Mouse (Mus musculus) thymus, postnatal 4 days (tissue): ENCODE measurements around the gene Daxx.

Experiments
- DNase-seq: peaks from one replicate; pipeline ENCODE4 v3.0.0; 2021

Daxx gene

DNA sequence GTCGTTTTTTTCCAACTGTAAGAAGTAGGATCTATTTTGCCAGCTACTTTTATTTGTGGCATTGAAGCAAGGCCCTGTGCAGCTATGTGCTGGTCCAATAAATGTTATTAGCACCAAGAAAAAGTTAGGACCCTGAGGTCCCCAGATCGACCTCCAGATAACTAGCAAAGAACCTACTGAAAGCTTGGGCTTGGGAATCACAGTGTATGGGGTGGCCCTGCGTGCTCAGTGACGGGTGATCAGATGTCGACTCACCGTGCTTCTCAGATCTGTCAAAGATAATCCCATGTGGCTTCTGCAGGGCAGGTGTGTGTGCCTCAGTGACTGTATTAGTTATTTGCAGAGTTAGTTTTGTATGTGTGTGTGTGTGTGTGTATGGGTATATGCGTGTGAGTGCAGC, 12.1 kb downstream of the Daxx start:
- no peak for DNase-seq

GRCm38 (mm10) chr17:33924577-33925283, 15.5 kb downstream of the Daxx start:
- peak; percentile 81 for DNase-seq

DNA sequence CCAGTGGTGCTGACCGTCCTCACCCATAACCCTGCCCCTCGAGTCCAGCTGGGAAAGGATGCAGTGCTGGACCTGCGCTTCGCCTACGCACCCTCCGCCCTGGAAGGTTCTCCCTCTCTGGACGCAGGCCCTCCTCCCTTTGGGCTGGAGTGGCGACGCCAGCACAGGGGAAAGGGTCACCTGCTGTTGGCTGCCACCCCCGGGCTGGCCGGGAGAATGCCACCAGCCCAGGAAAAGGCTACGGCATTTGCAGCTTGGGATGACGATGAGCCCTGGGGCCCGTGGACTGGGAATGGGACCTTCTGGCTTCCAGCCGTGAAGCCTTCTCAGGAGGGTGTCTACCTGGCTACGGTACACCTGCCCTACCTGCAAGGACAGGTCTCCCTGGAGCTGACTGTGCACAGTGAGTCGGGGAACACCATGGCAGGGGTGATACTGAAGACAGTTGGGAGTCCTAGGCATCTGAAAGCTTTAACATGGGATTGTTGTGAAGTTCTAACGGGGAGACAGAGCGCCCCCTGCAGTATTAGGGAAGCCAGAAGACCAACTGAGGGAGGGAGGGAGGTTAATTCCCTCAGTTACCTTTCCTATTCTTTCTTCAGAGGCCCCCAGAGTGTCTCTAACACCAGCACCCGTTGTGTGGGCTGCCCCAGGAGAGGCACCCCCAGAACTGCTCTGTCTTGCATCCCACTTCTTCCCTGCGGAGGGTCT, 16.3 kb downstream of the Daxx start:
- DNase-seq, result peak; percentile 16

DNA sequence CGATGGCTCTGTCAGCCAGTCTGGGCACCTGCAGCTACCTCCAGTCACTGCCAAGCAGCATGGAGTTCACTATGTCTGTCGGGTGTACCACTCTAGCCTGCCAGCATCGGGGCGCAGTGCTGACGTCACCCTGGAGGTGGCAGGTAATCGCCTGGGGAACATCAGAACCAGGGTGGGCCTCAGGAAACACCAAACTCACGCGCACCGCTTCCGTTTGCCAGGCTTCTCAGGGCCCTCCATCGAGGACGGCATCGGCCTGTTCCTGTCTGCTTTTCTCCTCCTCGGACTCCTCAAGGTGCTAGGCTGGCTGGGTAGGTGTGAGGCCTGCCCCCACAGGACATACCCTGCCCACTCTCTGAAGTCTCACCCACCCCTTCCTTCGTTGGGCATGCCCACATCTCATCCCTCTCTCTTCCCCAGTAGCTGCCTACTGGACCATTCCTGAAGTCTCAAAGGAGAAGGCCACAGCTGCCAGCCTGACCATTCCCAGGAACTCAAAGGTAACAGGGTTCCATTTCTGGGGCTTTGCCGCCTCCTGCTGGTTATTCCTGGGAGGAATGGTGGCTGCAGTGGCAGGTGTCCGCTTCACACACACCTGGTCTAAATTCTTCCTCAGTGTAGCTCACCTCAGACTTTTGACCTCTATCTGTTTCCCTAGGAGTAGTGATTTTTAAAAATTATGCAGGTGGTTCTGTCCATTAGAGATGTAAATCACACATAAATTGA, 17.2 kb downstream of the Daxx start:
- DNase-seq, result peak; percentile 55

GRCm38 (mm10) chr17:33928251-33928947, 19.2 kb downstream of the Daxx start:
- no peak for DNase-seq

DNA sequence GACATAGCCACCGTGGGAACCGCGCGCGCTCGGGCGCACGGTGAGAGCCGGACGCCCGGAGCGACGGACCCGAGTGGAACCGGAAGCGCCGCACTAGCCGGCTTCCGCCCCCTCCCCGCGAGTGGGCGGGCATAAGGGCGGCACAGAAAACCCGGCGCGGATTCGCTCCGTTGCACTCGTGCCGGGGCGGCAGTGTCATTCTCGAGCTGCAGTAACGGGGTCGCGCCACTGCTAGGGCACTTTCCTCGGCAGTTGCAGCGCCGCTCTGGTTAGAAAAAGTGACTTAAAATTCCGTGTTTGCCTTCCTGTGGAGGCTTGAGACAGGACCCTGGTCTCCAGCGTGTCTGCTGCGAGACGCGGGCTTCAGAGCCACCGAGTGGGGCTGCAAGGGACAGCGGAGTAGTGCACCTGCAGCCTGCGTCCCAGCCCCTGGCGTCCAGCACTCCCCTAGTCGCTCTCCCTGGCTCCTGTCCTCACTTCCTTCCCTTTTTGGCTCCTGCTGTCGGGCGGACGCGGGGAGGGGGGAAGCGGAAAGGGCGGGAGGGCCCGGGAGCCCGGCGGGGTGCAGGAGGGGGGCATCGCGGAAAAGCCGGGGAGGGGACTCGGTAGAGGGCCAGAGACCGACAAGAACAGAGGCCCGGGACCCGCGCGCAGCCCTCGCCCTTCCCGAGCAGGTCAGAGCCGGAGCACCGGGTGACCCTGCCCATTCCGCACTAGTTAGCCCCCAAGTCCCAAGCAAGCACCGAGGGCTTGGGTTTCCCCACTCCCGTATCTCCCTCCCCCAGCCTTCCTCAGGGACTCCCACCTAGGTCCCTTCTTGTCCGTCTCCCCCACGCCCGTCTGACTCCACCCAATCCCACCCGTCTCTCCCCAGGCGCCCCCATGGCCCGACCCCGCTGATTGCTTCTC, 20.4 kb downstream of the Daxx start, which contains the start of gene Rgl2:
Gene Rgl2 (plus strand): TSS at position 173 of the 909 bp plus-strand sequence.
- peak; percentile 99 for DNase-seq

DNA sequence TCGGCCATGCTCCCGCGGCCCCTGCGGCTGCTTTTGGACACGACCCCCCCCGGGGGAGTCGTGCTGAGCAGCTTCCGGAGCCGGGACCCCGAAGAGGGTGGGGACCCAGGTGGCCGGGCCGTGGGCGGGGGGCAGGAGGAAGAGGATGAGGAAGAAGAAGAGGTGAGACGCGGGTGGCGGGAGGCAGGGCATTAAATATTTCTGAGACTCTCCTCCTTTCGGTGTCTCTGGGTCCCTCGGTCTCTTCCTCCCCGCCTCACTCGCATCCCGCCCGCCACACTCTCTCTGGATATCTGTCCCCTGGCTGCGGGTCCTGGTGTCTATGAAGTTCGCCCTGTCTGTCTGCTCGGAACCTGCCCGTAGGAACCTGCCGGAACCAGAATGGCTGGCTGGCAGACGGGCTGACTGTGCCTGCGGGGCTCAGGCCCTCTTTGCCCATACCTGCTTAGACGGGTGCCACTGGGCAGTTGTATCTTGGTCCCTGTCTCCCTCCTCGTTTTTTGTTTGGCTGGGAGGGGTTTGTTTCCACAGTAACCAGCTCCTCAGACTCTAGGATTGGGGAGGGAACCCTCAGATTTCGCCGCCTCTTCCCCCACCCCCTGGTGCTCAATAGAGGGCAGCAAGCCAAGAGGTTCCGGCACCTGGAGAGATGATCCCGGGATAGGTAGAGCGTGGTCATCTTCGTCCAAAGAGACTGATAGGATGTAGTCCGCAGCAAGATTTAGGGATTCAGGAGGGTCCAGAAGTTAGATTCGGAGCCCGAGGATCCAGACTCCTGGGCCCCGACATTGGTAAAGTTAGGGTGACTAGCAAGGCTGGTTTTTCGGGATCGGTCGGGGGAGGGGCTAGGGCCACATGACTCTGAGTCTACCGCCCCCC, 21.3 kb downstream of the Daxx start:
- peak; percentile 80 for DNase-seq

- DNase-seq, result peak; percentile 45
Observed at GRCm38 (mm10) chr17:33931159-33931866, 22.1 kb downstream of the Daxx start.

DNA sequence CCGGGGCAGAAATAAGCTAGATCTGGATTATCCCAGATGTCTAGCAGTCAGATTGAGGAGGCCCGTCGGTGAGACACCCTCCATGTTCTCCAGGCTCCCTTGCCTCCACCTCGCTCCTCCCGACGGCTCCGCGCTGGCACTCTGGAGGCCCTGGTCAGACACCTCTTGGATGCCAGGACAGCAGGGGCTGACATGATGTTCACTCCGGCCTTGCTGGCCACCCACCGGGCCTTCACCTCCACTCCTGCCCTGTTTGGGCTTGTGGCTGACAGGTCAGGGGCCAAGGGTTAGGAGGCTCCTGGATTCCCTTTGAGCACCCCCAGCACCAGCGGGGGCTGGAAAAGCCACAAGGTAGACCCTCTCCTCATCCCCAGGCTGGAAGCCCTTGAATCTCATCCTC, 22.7 kb downstream of the Daxx start:
- no peak for DNase-seq

- no peak for DNase-seq
Observed at GRCm38 (mm10) chr17:33932448-33932847, 23.2 kb downstream of the Daxx start.

DNA sequence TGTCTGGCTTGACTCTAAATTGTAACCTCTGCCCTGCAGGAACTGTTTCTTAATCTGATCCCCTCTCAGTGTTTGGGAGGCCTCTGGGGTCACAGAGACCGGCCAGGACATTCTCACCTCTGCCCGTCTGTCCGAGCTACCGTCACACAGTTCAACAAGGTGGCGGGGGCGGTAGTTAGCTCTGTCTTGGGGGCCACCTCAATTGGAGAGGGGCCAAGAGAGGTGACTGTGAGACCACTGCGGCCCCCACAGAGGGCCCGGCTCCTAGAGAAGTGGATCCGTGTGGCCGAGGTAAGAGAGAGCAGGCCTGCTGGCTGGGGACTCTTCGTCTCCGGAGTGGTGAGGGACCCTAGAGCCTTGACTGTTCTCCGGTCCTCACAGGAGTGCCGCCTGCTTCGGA, 23.8 kb downstream of the Daxx start:
- no peak for DNase-seq

DNA sequence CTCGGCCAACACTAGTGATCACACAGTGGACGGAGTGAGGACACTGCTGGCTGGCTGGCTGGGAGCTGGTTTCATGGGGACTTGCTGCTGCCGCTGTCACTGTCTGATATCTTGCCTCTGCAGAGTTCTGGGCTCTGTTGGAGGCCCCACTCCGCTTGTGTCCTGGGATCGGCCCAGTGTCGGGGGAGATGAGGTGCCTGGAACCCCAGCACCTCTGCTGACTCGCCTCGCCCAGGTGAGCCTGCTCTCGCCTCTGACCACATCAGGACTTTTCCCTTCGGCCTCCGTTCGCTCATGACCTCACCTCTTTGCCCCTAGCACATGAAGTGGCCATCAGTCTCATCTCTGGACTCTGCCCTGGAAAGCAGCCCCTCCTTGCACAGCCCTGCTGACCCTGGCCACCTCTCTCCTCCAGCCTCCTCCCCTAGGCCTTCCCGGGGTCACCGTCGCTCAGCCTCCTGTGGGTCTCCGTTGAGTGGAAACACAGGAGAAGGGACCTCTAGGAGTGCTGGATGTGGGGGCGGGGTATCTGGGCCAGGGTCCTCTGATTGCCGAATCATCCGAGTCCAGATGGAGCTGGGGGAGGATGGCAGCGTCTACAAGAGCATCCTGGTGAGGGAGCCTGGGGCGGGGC, 26.3 kb downstream of the Daxx start:
- DNase-seq, result no peak

GRCm38 (mm10) chr17:33936993-33937392, 27.8 kb downstream of the Daxx start:
- peak; percentile 16 for DNase-seq

- DNase-seq, result no peak
Observed at GRCm38 (mm10) chr17:33938783-33939182, 29.6 kb downstream of the Daxx start.

GRCm38 (mm10) chr17:33940206-33940805, 31.1 kb downstream of the Daxx start, which contains the start of the genes Pfdn6 and Wdr46:
Gene Pfdn6 (minus strand): TSS chr17:33940343.
Gene Wdr46 (plus strand): TSS chr17:33940660.
- DNase-seq, result peak; percentile 93

DNA sequence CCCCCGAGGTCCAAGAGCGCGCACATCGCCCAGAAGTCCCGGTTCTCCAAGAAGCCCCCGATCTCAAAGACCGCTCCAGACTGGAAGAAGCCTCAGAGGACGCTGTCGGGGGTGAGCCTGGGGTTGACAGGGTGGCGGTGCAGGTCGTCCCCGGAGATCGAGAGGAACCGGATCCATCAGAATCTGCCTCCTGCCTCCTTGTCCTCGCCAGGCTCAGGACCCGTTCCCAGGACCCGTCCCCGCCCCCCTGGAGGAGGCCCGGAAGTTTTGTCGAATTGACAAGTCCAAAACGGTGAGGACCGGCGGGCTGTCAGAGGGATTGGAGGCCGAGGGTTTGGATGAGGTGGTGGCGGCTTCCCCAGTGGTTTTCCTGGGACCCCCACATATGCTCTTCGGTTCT, 31.8 kb downstream of the Daxx start:
- peak; percentile 62 for DNase-seq

DNA sequence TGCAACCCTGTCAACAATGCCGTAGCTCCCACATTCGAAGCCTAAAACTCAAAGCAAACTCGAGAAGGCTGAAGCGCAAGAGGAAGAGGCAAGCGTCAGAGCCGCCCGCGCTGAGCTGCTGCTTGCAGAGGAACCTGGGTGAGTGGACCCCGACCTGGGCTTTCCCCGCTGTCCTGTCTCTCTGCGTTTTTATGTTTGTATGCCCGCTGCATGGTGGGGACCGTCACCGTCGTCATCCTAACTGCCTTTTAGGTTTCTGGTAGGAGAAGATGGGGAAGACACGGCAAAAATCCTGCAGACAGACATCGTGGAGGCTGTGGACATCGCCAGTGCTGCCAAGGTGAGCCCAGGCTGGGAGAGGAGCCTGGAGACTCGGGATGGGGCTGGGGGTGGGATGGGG, 32.2 kb downstream of the Daxx start:
- peak; percentile 41 for DNase-seq

DNA sequence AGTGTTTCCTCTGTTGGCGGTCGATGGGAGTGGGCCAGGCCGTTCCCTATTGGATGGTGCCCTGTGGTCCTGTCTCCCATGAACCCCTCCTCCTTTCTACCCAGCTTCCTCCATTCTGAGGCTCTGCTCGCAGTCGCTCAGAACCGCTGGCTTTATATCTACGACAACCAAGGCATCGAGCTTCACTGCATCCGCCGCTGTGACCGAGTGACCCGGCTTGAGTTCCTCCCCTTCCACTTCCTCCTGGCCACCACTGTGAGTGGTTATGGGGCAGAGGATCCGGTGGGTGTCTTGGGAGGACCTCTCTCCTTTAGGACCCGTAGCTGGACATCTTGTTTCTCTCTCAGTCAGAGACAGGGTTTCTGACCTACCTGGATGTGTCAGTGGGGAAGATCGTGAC, 34.2 kb downstream of the Daxx start:
- no peak for DNase-seq

- DNase-seq, result peak; percentile 50
Observed at GRCm38 (mm10) chr17:33947430-33948089, 38.3 kb downstream of the Daxx start.
